Mouse (Mus musculus) kidney, postnatal 0 days (tissue): ENCODE results near the gene Tsc1. TPM values are rescaled to one million over a fixed set of nuclear protein-coding genes. Genes with fewer than 3 reads are reported as not detected.

Source experiments
- ATAC-seq: fragments of 200-750 bp; cut with Nextera tagmentation; replicated peaks from 2 replicates; pipeline ENCODE4 v1.8.0; 2017; ENCODE audit warnings: low read depth, moderate number of reproducible peaks, moderate TSS enrichment, moderate library complexity; ENCODE audit not compliant: low FRiP score
- DNase-seq: peaks from one replicate; pipeline ENCODE4 v3.0.0-alpha.2; 2016; ENCODE audit warnings: low spot score
- H3K27ac ChIP-seq: fragments of 300-500 bp; sonication (generic); 2 replicates; pipeline ENCODE4 v1.5.1; 2014; ENCODE audit warnings: mild to moderate bottlenecking
- H3K27me3 ChIP-seq: fragments of 300-500 bp; sonication (generic); 2 replicates; pipeline ENCODE4 v1.6.1; 2014; ENCODE audit warnings: low read length, mixed read lengths; ENCODE audit not compliant: insufficient read depth
- H3K36me3 ChIP-seq: fragments of 300-500 bp; sonication (generic); 2 replicates; pipeline ENCODE4 v1.6.1; 2014; ENCODE audit warnings: low read length, mixed read lengths; ENCODE audit not compliant: insufficient read depth
- H3K4me1 ChIP-seq: fragments of 300-500 bp; sonication (generic); replicated peaks from 2 replicates; pipeline ENCODE4 v1.6.1; 2014; ENCODE audit warnings: antibody characterized with exemption, low read length, mixed read lengths; ENCODE audit not compliant: insufficient read depth
- H3K4me2 ChIP-seq: fragments of 300-500 bp; sonication (generic); 2 replicates; pipeline ENCODE4 v1.6.1; 2014; ENCODE audit warnings: mild to moderate bottlenecking, low read length, moderate library complexity, mixed read lengths
- H3K4me3 ChIP-seq: fragments of 300-500 bp; sonication (generic); replicated peaks from 2 replicates; pipeline ENCODE4 v1.5.1; 2014; ENCODE audit warnings: low read depth, low read length
- H3K9ac ChIP-seq: fragments of 300-500 bp; sonication (generic); 2 replicates; pipeline ENCODE4 v1.6.1; 2014; ENCODE audit warnings: low read depth, low read length
- H3K9me3 ChIP-seq: fragments of 300-500 bp; sonication (generic); replicated peaks from 2 replicates; pipeline ENCODE4 v1.6.1; 2016; ENCODE audit warnings: low read length, inconsistent platforms, mixed read lengths
- CTCF ChIP-seq: IDR thresholded peaks from 2 replicates; pipeline ENCODE4 v1.5.1; 2016; ENCODE audit warnings: antibody characterized with exemption, low read depth, mild to moderate bottlenecking, moderate library complexity
- WGBS: fragments of 180-500 bp; shearing (Covaris S2); extraction: QIAGEN DNeasy Blood & Tissue Kit; methylation state at CpG from one replicate; pipeline ENCODE4 v1.1.7; 2014; 5-methylcytosine and 5-hydroxymethylcytosine counted together
- polyA plus RNA-seq: library from polyadenylated mRNA; unstranded; fragments of >200 nt; fragmentation: Nextera tagmentation; extraction: Ambion mirVana; gene quantifications from 2 replicates; pipeline ENCODE4 v1.2.1, GENCODE M21; 2015

Gene Tsc1
- polyA plus RNA-seq, 1 experiment from 2014 or later = 9.5 TPM

DNA sequence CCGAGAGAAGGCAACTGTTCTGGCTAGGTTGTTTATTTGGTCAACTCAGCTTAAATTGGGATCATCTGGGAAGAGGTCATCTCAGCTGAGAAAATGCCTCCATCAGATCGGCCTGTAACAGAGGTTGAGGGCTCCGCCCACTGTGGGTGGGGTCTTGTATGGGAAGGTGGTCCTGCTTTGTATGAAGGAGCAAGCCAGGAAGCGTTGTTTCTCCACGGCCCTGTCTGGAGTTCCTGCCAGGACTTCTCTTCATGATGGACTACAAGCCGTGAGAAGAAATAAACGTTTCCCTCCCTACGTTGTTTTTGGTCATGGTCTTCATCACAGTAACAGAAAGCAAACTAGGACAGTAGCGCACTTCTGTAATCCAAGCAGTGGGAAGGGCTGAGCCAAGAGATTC lies 2.1 kb upstream of the Tsc1 start:
- TF ChIP-seq CTCF = no peak
- H3K36me3 ChIP-seq = no peaks in the 10 kb centered on the region
- peak; percentile 43 for DNase-seq
- no peaks in the 10 kb centered on the region for H3K9me3 ChIP-seq
- ATAC-seq = no peak
- no peak overlapping the region for H3K27ac ChIP-seq
- no peak overlapping the region for H3K4me3 ChIP-seq
- no peaks in the 10 kb centered on the region for H3K27me3 ChIP-seq
- 7% methylated on average over 9 of the region's 9 CpGs for WGBS
- no peak overlapping the region for H3K9ac ChIP-seq
- H3K4me2 ChIP-seq = peak overlapping the region; percentile 41
- H3K4me1 ChIP-seq = peaks cover 12% of the 10 kb centered on the region; the same call in 1 of the 2 replicates

DNA sequence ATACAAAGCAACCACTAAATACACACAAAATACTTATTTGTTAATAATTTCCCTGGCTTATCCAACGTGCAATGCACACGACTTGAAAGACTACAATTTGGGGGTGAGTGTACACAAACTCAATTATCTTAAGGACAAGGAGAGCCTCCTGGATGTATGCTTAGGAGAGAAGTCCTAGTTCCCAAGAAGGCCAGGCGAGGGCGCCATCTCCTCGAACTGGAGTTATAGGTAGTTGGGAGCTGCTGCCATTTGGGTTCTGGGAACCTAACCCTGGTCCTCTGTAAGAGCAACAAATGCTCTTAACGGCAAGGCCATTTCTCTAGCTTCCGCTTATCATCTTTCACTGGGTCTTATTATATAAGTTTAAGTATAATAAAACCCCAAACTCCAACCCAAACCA lies 1.2 kb upstream of the Tsc1 start:
- Histone ChIP-seq H3K4me3 (no peak overlapping the region), H3K9me3 (no peaks in the 10 kb centered on the region), H3K27me3 (no peaks in the 10 kb centered on the region), H3K9ac (no peak overlapping the region), H3K27ac (no peak overlapping the region), H3K36me3 (no peaks in the 10 kb centered on the region), H3K4me2 (no peak overlapping the region), H3K4me1 (peaks cover 12% of the 10 kb centered on the region; the same call in 1 of the 2 replicates)
- 62% methylated on average over 7 of the region's 7 CpGs for WGBS
- DNase-seq (no peak), ATAC-seq (no peak)
- peak; percentile 46; the same call in 1 of the 2 replicates for TF ChIP-seq CTCF

DNA sequence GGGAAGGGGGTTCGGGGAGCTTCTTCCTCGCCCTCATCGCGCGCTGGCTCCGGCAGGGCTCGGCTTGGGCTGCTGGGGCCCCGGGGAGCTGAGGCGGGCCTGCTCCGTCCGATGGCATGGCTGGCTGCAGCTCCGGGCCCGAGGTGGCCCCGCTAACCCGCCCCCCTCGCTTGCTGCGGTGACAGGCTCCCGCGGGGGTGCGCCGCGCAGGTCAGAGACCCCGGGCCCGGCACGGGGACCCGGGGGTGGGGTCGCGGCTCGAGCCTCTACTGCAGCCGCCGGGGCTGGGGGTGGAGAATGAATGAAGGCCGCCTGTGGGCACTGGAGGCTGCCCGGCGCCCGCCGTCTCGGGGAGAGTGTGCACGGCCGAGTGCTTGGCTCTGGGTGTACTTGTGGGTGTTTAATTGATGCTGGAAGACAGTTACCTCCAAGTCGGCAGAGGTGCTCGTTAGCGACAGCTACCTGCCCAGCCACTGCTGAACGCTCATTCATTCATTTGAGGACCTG lies 460 bp downstream of the Tsc1 start:
- Histone ChIP-seq H3K27me3 (no peaks in the 10 kb centered on the region), H3K9ac (peak overlapping the region; percentile 81), H3K36me3 (no peaks in the 10 kb centered on the region), H3K27ac (peak overlapping the region; percentile 90), H3K4me2 (peak overlapping the region; percentile 82), H3K9me3 (no peaks in the 10 kb centered on the region), H3K4me1 (peaks cover 12% of the 10 kb centered on the region; the same call in 1 of the 2 replicates), H3K4me3 (peak overlapping the region; percentile 76)
- peak; percentile 53 for ATAC-seq
- no peak for TF ChIP-seq CTCF
- under 1% methylated on average over 34 of the region's 43 CpGs for WGBS
- peak; percentile 29 for DNase-seq

DNA sequence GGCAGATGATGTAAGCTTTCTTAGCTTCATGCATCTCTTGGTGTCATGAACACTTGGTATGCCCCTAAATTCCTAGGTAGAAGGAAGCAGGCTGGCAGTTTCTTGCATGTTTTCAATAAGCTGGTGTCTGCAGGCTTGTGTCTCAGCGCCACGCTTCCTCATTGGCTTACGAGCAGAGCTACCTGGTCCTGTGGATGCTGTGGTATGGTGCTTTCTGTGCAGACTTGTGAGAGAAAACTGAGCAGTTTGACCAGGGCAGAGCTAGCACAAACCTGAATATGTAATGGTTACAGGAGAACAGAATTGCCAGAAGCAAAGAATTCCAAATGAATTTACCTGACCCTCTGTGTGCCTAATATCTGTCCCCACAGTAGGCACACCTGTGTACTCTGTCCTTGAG lies 2.1 kb downstream of the Tsc1 start:
- Histone ChIP-seq H3K9ac (no peak overlapping the region), H3K27ac (no peak overlapping the region), H3K4me3 (no peak overlapping the region), H3K4me2 (0 out of 2 replicates have a peak overlapping the region, but pooled peaks have one; percentile 15), H3K9me3 (no peaks in the 10 kb centered on the region), H3K36me3 (no peaks in the 10 kb centered on the region), H3K4me1 (peaks cover 12% of the 10 kb centered on the region; the same call in 1 of the 2 replicates), H3K27me3 (no peaks in the 10 kb centered on the region)
- DNase-seq (no peak), ATAC-seq (no peak)
- no peak for TF ChIP-seq CTCF
- WGBS = 78% methylated on average over 3 of the region's 3 CpGs

DNA sequence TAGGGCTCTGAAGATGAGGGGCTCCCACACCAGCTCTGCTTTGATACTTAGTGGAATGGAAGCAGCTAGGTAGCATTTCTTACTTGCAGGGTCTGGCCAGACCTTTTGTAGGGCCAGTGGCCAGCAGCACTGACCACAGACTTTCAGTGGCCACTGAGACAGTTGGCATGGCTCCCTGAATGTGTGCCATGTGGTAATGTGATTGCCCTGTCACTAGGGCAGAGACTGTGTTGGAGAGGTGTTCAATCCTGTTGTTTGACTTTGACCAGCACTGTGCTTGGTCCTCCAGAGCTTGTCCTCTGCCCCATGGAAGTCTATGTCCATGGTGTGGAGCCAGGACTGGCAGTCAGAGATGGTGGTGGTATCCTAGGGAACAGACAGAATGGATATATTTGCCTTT lies 9.5 kb downstream of the Tsc1 start:
- ATAC-seq = no peak
- H3K4me3 ChIP-seq = no peak overlapping the region
- peaks cover 8% of the 10 kb centered on the region; the same call in 1 of the 2 replicates for H3K36me3 ChIP-seq

DNA sequence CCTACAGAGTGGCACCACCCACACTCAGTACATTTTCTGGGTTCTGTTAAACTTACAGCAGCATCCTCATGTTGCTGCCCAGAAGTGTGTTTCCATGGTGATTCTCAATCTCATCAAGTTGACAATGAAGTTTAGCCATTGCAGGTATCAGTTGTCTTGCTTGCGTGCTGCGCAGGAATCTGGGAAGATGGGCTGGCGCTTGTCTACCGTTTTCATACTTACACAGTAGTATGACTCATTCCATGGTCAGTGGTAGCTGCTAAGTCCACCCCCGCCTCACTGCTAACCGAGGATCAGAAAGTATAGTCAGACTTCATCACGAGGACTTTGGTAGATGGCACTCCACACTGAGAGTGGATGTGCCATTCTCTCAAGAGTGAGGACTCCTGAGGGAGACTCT lies 12.3 kb downstream of the Tsc1 start:
- Histone ChIP-seq H3K27me3 (no peaks in the 10 kb centered on the region), H3K4me1 (no peaks in the 10 kb centered on the region), H3K4me3 (no peak overlapping the region), H3K9ac (no peak overlapping the region), H3K27ac (no peak overlapping the region), H3K4me2 (no peak overlapping the region), H3K36me3 (peaks cover 23% of the 10 kb centered on the region), H3K9me3 (no peaks in the 10 kb centered on the region)
- no peak for TF ChIP-seq CTCF
- ATAC-seq = no peak
- WGBS = 98% methylated on average over 7 of the region's 7 CpGs
- DNase-seq = no peak

More for the DNA sequence above, 9.5 kb downstream of the Tsc1 start:
- H3K4me1 ChIP-seq = no peaks in the 10 kb centered on the region
- no peak for TF ChIP-seq CTCF
- H3K9ac ChIP-seq = no peak overlapping the region
- no peaks in the 10 kb centered on the region for H3K27me3 ChIP-seq
- H3K4me2 ChIP-seq = no peak overlapping the region
- H3K27ac ChIP-seq = no peak overlapping the region
- no peaks in the 10 kb centered on the region for H3K9me3 ChIP-seq
- no peak for DNase-seq

DNA sequence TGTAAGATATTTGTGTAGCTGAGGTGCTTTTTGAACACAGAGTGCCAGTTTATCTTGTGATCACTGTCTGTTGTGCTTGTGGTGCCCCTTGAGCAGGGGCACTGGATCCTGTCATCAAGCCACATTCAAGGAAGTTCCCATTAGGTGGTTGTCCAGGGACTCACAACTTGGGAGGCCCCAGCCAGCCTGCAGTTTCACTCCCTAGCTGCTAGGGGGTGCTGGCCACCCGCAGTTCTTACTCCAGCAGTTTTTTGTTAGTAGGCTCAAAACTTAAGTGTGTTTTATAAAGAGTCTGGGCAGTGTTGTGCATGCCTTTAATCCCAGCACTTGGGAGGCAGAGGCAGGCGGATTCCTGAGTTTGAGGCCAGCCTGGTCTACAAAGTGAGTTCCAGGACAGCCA lies 13.3 kb downstream of the Tsc1 start:
- H3K36me3 ChIP-seq = peaks cover 32% of the 10 kb centered on the region
- ATAC-seq (no peak), DNase-seq (no peak)
- H3K4me2 ChIP-seq = no peak overlapping the region
- no peaks in the 10 kb centered on the region for H3K4me1 ChIP-seq
- no peak overlapping the region for H3K27ac ChIP-seq
- peak; percentile 56 for TF ChIP-seq CTCF
- H3K9ac ChIP-seq = no peak overlapping the region
- WGBS = 66% methylated on average over 2 of the region's 2 CpGs
- no peak overlapping the region for H3K4me3 ChIP-seq
- no peaks in the 10 kb centered on the region for H3K27me3 ChIP-seq
- no peaks in the 10 kb centered on the region for H3K9me3 ChIP-seq
